ENCODE assay signal across 8 mouse cellular contexts in the genomic region with DNA sequence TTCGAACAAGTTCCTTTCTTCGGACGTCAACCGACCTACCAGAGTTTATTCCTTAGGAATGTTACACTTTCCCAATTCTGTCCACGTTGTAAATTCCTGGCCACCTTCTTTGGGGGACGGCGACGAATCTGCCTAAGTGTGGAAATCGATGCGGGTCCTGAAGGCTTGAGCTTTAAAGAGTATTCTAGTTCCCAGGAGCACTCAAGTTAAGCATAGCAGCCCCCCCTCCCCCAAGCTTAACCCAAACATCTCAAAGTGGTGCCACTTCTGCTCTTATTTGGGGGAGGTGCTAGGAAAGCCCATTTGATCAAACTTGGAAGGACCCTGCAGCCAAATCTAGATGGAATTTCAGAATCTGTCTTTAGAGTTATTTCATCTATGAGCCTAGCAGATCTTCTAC. TPM values are rescaled to one million over a fixed set of nuclear protein-coding genes. Genes with fewer than 3 reads are reported as not detected.
A peak's percentile ranks its signal among the peaks of the same experiment; 100 is the strongest.
DNase-seq lines count a peak whose midpoint lies in the region; ATAC-seq and TF ChIP-seq lines count a peak whose summit lies in the region.

No protein-coding gene starts in this region.

- under 1% methylated on average over 10 of the region's 10 CpGs for WGBS in limb, embryonic 14.5 days

- H3K36me3 ChIP-seq in limb, embryonic 14.5 days (ENCODE audit: control insufficient read depth, insufficient read depth, low read length) = no peaks in the 10 kb centered on the region

- DNase-seq in heart, adult 11 months = peak; percentile 56
- DNase-seq in heart, adult 9 months (ENCODE audit: low spot score in 2 of 2) = no peak
- peak; percentile 16 for DNase-seq in retina, embryonic 14.5 days (ENCODE audit: low spot score)
- no peak for DNase-seq in retina, postnatal 1 day
- DNase-seq in limb, embryonic 14.5 days (ENCODE audit: low spot score) = no peak
- DNase-seq in adrenal gland, adult 2 months = no peak
- no peak for DNase-seq in kidney, postnatal 4 days
- DNase-seq in adrenal gland, postnatal 36 days = no peak

- H3K4me1 ChIP-seq in limb, embryonic 14.5 days (ENCODE audit: control insufficient read depth, insufficient read depth, low read length) = peaks cover 5% of the 10 kb centered on the region; the same call in 1 of the 2 replicates

- H3K4me2 ChIP-seq in limb, embryonic 14.5 days (replicated peaks; ENCODE audit: low read depth, low read length, severe bottlenecking) = peak overlapping the region; percentile 73; the same call in 1 of the 2 replicates

- no peak for TF ChIP-seq POLR2A in limb, embryonic 14.5 days (IDR thresholded peaks at IDR 0.05; ENCODE audit: borderline replicate concordance, extremely low read depth, insufficient read depth, insufficient read length)

- H3K9me3 ChIP-seq in limb, embryonic 14.5 days (ENCODE audit: control insufficient read depth, low read length) = no peaks in the 10 kb centered on the region

- peaks cover 96% of the 10 kb centered on the region for H3K27me3 ChIP-seq in limb, embryonic 14.5 days (ENCODE audit: control insufficient read depth, insufficient read depth, low read length)

- no peak overlapping the region for H3K27ac ChIP-seq in limb, embryonic 14.5 days (replicated peaks; ENCODE audit: low read depth, low read length)

- peak overlapping the region; percentile 44 for H3K4me3 ChIP-seq in limb, embryonic 14.5 days (replicated peaks; ENCODE audit: low read length)

- H3K9ac ChIP-seq in limb, embryonic 14.5 days (ENCODE audit: low read depth, low read length, severe bottlenecking) = no peak overlapping the region

- no peak for ATAC-seq in limb, embryonic 14.5 days (ENCODE audit: low FRiP score, low read depth)

RNA-seq across cellular contexts. Expression of a gene that starts 1.1 kb away (rescaled TPM):
- polyA plus RNA-seq in limb, embryonic 14.5 days (2012; rRNA removed) = 0.08 and 0.10 TPM in 2 replicates
- not detected in 2 replicates for polyA plus RNA-seq in limb, embryonic 14.5 days (2014; fragmentation: Nextera tagmentation; extraction: Ambion mirVana)
- total RNA-seq in adrenal gland, adult 2 months (2021) = not detected
- polyA plus RNA-seq in adrenal gland, adult 2 months (2012; rRNA removed) = not detected in 2 replicates
- not detected for total RNA-seq in adrenal gland, postnatal 36 days (2021)

RNA-seq across cellular contexts. Expression of a gene that starts 13.1 kb away (rescaled TPM):
- polyA plus RNA-seq in limb, embryonic 14.5 days (2012; rRNA removed) = 8.7 and 12.3 TPM in 2 replicates
- polyA plus RNA-seq in limb, embryonic 14.5 days (2014; fragmentation: Nextera tagmentation; extraction: Ambion mirVana) = 44.3 and 44.8 TPM in 2 replicates
- total RNA-seq in adrenal gland, adult 2 months (2021) = 10 to 100 TPM; 21.1 to 24.8 TPM
- 4.1 and 7.2 TPM in 2 replicates for polyA plus RNA-seq in adrenal gland, adult 2 months (2012; rRNA removed)
- total RNA-seq in adrenal gland, postnatal 36 days (2021) = 10 to 100 TPM; 20.8 to 23.2 TPM

Comparison
In these comparisons a context has a peak if more than half of its experiments do, and no peak if none do; other contexts are left out.
1. DNase-seq: peak in heart, adult 11 months (single experiment) and retina, embryonic 14.5 days (single experiment); none in heart, adult 9 months (0 of 2), retina, postnatal 1 day (single experiment), limb, embryonic 14.5 days (single experiment), adrenal gland, adult 2 months (single experiment), kidney, postnatal 4 days (0 of 2) and adrenal gland, postnatal 36 days (0 of 2).